Mouse (Mus musculus) liver, embryonic 16.5 days (tissue): ENCODE measurements around the gene Fam221a. TPM values are rescaled to one million over a fixed set of nuclear protein-coding genes. Genes with fewer than 3 reads are reported as not detected.

ENCODE experiments used
- ATAC-seq: fragments of 200-750 bp; cut with Nextera tagmentation; 2 replicates; pipeline ENCODE4 v1.8.0; 2017; ENCODE audit warnings: low read depth, mild to moderate bottlenecking, moderate number of reproducible peaks, moderate library complexity
- H3K27ac ChIP-seq: fragments of 300-500 bp; sonication (generic); 2 replicates; pipeline ENCODE4 v1.5.1; 2014; ENCODE audit warnings: mild to moderate bottlenecking, low read length
- H3K27me3 ChIP-seq: fragments of 300-500 bp; sonication (generic); 2 replicates; pipeline ENCODE4 v1.6.1; 2014; ENCODE audit warnings: low read depth, low read length, mixed read lengths; ENCODE audit not compliant: control insufficient read depth, insufficient read depth
- H3K36me3 ChIP-seq: fragments of 300-500 bp; sonication (generic); 2 replicates; pipeline ENCODE4 v1.6.1; 2014; ENCODE audit warnings: mild to moderate bottlenecking; ENCODE audit not compliant: control insufficient read depth, insufficient read depth
- H3K4me1 ChIP-seq: fragments of 300-500 bp; sonication (generic); 2 replicates; pipeline ENCODE4 v1.6.1; 2014; ENCODE audit warnings: low read depth, low read length, mixed read lengths; ENCODE audit not compliant: control insufficient read depth
- H3K4me2 ChIP-seq: fragments of 300-500 bp; sonication (generic); 2 replicates; pipeline ENCODE4 v1.6.1; 2014; ENCODE audit warnings: low read depth, low read length, mixed read lengths
- H3K4me3 ChIP-seq: fragments of 300-500 bp; sonication (generic); 2 replicates; pipeline ENCODE4 v1.5.1; 2014; ENCODE audit warnings: low read depth, mild to moderate bottlenecking, low read length
- H3K9ac ChIP-seq: fragments of 300-500 bp; sonication (generic); 2 replicates; pipeline ENCODE4 v1.6.1; 2014; ENCODE audit warnings: low read depth, low read length
- H3K9me3 ChIP-seq: fragments of 300-500 bp; sonication (generic); replicated peaks from 2 replicates; pipeline ENCODE4 v1.6.1; 2016; ENCODE audit warnings: low read length; ENCODE audit not compliant: control insufficient read depth
- WGBS: fragments of 180-500 bp; shearing (Covaris S2); extraction: QIAGEN DNeasy Blood & Tissue Kit; methylation state at CpG from one replicate; pipeline ENCODE4 v1.1.7; 2014; ENCODE audit not compliant: insufficient replicate concordance; 5-methylcytosine and 5-hydroxymethylcytosine counted together
- polyA plus RNA-seq: library from polyadenylated mRNA; unstranded; fragments of >200 nt; fragmentation: Nextera tagmentation; extraction: Ambion mirVana; gene quantifications from 2 replicates; pipeline ENCODE4 v1.2.1, GENCODE M21; 2015

The Fam221a gene
- polyA plus RNA-seq, 1 experiment from 2014 or later = 2.4 TPM

DNA sequence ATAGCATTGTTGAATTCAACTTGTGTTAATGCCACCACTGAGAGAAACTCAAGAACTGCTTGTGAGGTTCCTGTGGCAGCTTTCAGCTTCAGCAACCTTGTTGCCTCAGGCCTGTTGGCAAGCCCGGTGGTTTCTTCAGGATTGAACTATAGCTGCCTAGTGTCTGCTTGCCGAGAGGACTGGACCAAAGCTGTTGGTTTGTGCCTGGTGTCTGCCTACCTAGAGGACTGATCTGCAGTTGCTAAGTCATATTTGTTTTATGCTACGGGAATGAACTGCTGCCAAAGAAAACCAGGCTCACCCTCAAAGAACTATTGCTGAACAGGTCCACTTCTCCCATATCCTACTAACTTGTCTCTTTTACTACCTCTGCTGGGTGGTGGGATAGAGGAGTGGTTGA, 40.7 kb upstream of the Fam221a start:
- ATAC-seq = no peak
- Histone ChIP-seq H3K27ac (no peak overlapping the region), H3K4me3 (no peak overlapping the region), H3K4me1 (no peaks in the 10 kb centered on the region), H3K36me3 (no peaks in the 10 kb centered on the region), H3K4me2 (no peak overlapping the region), H3K9me3 (no peaks in the 10 kb centered on the region), H3K9ac (no peak overlapping the region), H3K27me3 (no peaks in the 10 kb centered on the region)
- whole genome bisulfite sequencing = 52% methylated on average over 3 of the region's 3 CpGs

DNA sequence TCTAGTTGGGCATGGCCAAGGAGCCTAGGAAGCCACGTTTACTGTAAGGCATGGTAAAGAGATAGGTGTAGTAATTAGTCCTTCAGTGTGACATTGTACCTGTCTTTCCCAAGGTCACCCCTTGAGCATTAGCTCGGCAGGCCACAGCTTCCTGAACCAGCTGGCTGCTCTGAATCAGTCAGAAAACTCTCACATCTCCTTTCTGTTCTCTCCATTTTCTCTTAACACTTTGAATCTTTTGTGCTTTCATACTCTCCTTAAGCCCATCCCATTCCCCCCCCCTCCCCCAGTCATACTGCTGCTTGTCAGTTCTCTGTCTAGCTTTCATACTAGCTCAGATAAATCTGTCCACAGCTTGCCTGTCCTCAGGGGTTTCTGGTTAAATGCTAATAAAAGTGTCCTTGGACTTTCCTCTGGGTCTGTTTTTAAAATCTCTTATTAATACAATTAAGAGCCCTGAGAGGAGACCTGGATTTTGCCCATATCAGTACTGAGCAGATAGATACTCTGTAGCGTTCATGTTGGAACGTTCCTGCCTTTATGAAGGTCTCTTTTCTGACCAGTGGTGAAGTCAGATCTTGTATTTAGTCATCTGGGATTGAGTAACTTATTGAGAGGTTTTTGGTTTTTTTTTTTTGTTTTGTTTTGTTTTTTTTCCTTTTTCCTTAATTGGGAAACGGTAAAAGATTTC, 36.0 kb upstream of the Fam221a start:
- no peak for ATAC-seq
- Histone ChIP-seq H3K9ac (no peak overlapping the region), H3K4me2 (0 out of 2 replicates have a peak overlapping the region, but pooled peaks have one; percentile 15), H3K4me3 (no peak overlapping the region), H3K9me3 (no peaks in the 10 kb centered on the region), H3K4me1 (no peaks in the 10 kb centered on the region), H3K27me3 (no peaks in the 10 kb centered on the region), H3K27ac (no peak overlapping the region), H3K36me3 (no peaks in the 10 kb centered on the region)
- WGBS = 46% methylated on average over 5 of the region's 5 CpGs

DNA sequence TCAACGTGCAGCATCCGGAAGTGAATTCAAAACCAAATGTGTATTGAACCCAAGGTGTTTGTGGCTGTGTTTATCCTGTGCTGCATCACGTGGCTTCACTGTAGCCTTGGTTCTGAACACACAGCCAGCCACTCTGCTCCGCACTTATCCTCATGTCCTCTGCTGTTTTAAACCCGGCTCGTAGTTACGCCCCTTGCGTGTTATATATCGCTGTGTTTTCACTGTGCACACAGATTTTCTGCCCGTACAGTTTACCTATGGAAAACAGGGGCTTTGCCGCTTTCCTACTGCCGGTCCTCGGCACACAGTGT, 35.5 kb upstream of the Fam221a start:
- Histone ChIP-seq H3K27me3 (no peaks in the 10 kb centered on the region), H3K4me2 (peak overlapping the region; percentile 15; the same call in 1 of the 2 replicates), H3K4me3 (no peak overlapping the region; the same call in 1 of the 2 replicates), H3K9me3 (no peaks in the 10 kb centered on the region), H3K36me3 (no peaks in the 10 kb centered on the region), H3K9ac (no peak overlapping the region), H3K27ac (no peak overlapping the region), H3K4me1 (no peaks in the 10 kb centered on the region)
- no peak for ATAC-seq
- WGBS = 71% methylated on average over 13 of the region's 13 CpGs

DNA sequence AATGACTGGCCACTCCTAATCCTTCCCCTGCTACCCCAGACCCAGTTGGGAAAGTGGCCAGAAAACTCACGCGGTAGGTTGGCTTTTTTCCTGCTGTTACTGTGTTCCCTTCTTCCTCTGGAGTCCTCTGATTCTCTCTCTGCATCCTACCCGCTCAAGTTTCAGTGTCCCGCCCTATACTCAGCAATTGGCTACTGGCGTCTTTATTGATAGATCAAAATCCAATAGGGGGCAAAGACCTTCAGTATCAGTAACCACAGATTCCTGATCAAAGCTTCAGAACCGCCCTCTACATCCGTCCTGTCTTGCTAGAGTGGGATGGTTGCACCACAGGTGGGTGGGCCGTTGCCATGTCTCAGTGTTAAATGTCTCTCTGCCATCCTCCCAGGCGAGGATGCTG, 29.0 kb upstream of the Fam221a start:
- ATAC-seq = no peak
- H3K4me3 ChIP-seq = no peak overlapping the region
- 46% methylated on average over 9 of the region's 9 CpGs for WGBS
- H3K27ac ChIP-seq = no peak overlapping the region
- no peaks in the 10 kb centered on the region for H3K36me3 ChIP-seq
- H3K27me3 ChIP-seq = no peaks in the 10 kb centered on the region
- no peak overlapping the region for H3K9ac ChIP-seq
- H3K4me2 ChIP-seq = no peak overlapping the region
- H3K4me1 ChIP-seq = no peaks in the 10 kb centered on the region
- H3K9me3 ChIP-seq = no peaks in the 10 kb centered on the region

DNA sequence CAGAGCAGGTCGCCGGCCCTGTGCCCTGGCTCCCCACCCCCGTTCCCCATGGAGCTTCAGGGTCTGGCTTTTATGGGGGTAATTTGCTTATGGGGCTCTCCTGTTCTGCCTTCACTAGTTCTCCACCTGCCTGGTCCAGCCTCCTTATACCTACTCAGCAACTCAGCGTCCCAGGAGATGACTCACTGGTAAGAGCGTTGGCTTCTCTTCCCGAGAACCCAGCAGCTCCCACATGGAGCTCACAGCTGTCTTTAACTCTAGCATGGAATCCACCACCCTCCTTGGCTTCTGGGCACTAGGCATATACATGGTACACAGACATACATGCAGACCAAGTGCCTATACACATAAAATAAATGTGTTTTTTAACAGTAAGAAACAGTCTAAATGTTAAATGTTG, 28.4 kb upstream of the Fam221a start:
- 55% methylated on average over 6 of the region's 6 CpGs for WGBS
- H3K4me3 ChIP-seq = no peak overlapping the region
- no peaks in the 10 kb centered on the region for H3K36me3 ChIP-seq
- no peaks in the 10 kb centered on the region for H3K4me1 ChIP-seq
- ATAC-seq = no peak
- no peak overlapping the region for H3K27ac ChIP-seq
- no peaks in the 10 kb centered on the region for H3K9me3 ChIP-seq
- no peak overlapping the region for H3K9ac ChIP-seq
- H3K4me2 ChIP-seq = no peak overlapping the region
- no peaks in the 10 kb centered on the region for H3K27me3 ChIP-seq

DNA sequence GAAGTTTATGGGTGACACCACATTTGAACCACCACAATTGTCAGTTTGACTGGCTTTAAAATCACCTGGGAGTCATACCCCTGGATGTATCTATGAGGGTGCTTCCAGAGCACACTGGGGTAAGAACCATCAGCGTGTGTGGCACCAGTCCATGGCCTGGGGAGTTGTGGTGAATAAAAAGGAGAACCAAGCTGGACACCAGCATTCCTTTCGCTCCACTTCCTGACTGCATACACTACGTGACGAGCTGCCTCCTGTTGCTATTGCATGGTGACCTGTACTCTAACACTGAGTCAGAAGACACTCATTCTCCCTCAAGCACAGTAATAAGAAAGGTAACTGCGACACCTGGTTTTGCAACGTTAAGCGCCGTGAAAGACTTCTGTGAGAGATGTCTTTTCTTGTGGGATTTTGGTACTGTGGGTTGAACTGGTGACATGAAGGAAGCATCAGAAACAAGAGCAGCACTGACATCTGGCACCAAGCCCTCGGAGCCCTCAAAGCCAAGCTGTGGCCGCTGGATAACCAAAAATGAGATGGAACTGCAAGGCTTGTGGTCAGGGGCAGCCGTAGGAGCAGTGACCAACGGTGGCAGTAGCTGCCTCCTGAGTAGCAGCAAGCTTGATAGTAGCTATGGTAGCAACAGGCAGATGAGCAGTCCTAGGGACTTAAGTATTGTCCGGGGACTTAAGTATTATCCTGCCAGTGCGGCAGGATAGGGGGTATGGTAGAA, 23.6 kb upstream of the Fam221a start:
- no peak for ATAC-seq
- H3K4me2 ChIP-seq = no peak overlapping the region
- 55% methylated on average over 14 of the region's 14 CpGs for WGBS

DNA sequence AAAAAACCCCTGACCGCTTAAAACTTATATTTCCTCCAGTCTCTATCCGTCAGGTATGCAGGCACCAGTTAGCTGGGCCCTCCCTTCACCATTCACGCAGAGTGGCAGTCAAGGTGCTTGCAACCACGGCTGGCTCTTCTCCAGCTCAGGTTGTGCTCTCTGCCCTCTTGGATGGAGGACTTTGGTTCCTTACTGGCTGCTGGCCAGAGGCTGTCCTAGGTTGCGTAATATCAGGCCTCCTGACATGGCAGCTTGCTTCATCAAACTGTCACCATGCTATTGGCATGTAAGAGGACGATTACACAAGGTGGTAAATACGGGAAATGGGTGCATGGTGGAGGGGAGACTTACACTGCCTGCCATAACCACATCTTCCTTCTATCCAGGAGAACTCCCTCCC, 17.7 kb upstream of the Fam221a start:
- peak; percentile 76 for ATAC-seq
- no peak overlapping the region for H3K27ac ChIP-seq
- 59% methylated on average over 7 of the region's 7 CpGs for WGBS

More for the DNA sequence above, 23.6 kb upstream of the Fam221a start:
- H3K4me1 ChIP-seq = no peaks in the 10 kb centered on the region
- no peaks in the 10 kb centered on the region for H3K36me3 ChIP-seq
- no peaks in the 10 kb centered on the region for H3K9me3 ChIP-seq
- no peak overlapping the region for H3K9ac ChIP-seq
- no peaks in the 10 kb centered on the region for H3K27me3 ChIP-seq
- no peak overlapping the region for H3K27ac ChIP-seq
- no peak overlapping the region for H3K4me3 ChIP-seq

DNA sequence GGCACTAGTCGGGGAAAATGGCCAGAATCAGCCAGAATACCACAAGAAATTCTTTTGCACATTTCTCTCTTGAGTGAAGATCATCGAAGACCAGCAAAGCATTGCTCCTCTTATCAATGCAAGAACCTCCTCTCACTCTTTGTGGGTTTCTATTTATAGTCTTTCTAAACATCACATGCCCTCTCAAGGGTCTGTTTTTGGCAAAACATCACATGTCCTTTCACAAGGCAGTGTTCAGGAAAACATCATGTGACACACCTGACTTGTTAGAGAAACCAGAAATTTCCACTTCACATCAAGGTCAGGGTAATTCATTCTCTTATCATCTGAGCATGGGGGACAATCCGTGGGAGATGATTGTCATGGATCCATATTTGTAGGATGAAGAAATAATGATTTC, 12.9 kb upstream of the Fam221a start:
- Histone ChIP-seq H3K36me3 (no peaks in the 10 kb centered on the region), H3K27me3 (no peaks in the 10 kb centered on the region; the same call in 1 of the 2 replicates), H3K4me2 (no peak overlapping the region), H3K4me1 (no peaks in the 10 kb centered on the region), H3K9ac (no peak overlapping the region), H3K27ac (no peak overlapping the region), H3K4me3 (no peak overlapping the region), H3K9me3 (no peaks in the 10 kb centered on the region)
- ATAC-seq = no peak
- 46% methylated on average over 3 of the region's 3 CpGs for WGBS

More for the DNA sequence above, 17.7 kb upstream of the Fam221a start:
- H3K36me3 ChIP-seq = no peaks in the 10 kb centered on the region
- H3K9me3 ChIP-seq = no peaks in the 10 kb centered on the region
- H3K9ac ChIP-seq = no peak overlapping the region
- no peaks in the 10 kb centered on the region for H3K27me3 ChIP-seq
- no peak overlapping the region for H3K4me3 ChIP-seq
- no peaks in the 10 kb centered on the region for H3K4me1 ChIP-seq
- H3K4me2 ChIP-seq = no peak overlapping the region

DNA sequence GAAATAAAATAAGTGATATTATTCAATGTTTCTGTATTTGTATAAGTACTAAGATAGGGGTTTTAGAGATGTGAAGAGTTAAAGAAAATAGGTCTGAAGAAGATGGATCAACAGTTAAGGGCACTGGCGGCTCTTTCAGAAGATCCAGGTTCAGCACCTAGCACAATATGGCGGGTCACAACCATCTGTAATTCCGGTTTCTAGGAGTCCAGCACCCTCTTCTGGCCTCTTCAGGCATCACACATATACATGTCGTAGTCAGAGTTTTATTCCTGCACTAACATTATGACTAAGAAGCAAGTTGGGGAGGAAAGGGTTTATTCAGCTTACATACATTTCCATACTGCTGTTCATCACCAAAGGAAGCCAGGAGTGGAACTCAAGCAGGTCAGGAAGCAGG, 12.4 kb upstream of the Fam221a start:
- no peak overlapping the region for H3K27ac ChIP-seq
- H3K4me3 ChIP-seq = no peak overlapping the region
- H3K27me3 ChIP-seq = no peaks in the 10 kb centered on the region; the same call in 1 of the 2 replicates
- WGBS = 57% methylated on average over 4 of the region's 4 CpGs
- H3K4me2 ChIP-seq = no peak overlapping the region
- H3K9me3 ChIP-seq = no peaks in the 10 kb centered on the region
- H3K9ac ChIP-seq = no peak overlapping the region
- no peak for ATAC-seq
- no peaks in the 10 kb centered on the region for H3K36me3 ChIP-seq
- H3K4me1 ChIP-seq = no peaks in the 10 kb centered on the region
